7 mouse cellular contexts compared by ENCODE assay signal in genomic region chr15:99317267-99317651, GRCm38 (mm10). TPM values are rescaled to one million over a fixed set of nuclear protein-coding genes. Genes with fewer than 3 reads are reported as not detected.
DNase-seq lines count a peak whose midpoint lies in the region; ATAC-seq and TF ChIP-seq lines count a peak whose summit lies in the region.

No protein-coding gene starts in this region.

- H3K36me3 ChIP-seq in embryonic facial prominence, embryonic 10.5 days (replicated peaks) = peaks cover 100% of the 10 kb centered on the region
- peaks cover 28% of the 10 kb centered on the region; the same call in 1 of the 2 replicates for H3K36me3 ChIP-seq in lung, postnatal 0 days (ENCODE audit: insufficient read depth, low read length)

- no peak for DNase-seq in embryonic facial prominence, embryonic 10.5 days (ENCODE audit: low spot score)
- peak; percentile 61 to 84 for DNase-seq in heart, adult 18-20 months
- peak; percentile 80 for DNase-seq in kidney, adult 11 months
- peak; percentile 76 for DNase-seq in lung, postnatal 0 days (ENCODE audit: low spot score)
- DNase-seq in urinary bladder, adult 18-20 months (ENCODE audit: low spot score in 2 of 2) = no peak
- DNase-seq in right cerebral cortex, postnatal 4 days = no peak
- DNase-seq in ovary, postnatal 14 days (ENCODE audit: low spot score) = no peak

- peak; percentile 79 for ATAC-seq in lung, postnatal 0 days

- no peak overlapping the region for H3K4me3 ChIP-seq in embryonic facial prominence, embryonic 10.5 days
- no peak overlapping the region for H3K4me3 ChIP-seq in lung, postnatal 0 days (ENCODE audit: low read depth, low read length)

- peak; percentile 72 for TF ChIP-seq CTCF in lung, postnatal 0 days (IDR thresholded peaks at IDR 0.05)

- H3K9me3 ChIP-seq in embryonic facial prominence, embryonic 10.5 days = no peaks in the 10 kb centered on the region
- H3K9me3 ChIP-seq in lung, postnatal 0 days (ENCODE audit: low read length) = no peaks in the 10 kb centered on the region

- no peaks in the 10 kb centered on the region for H3K27me3 ChIP-seq in embryonic facial prominence, embryonic 10.5 days (replicated peaks; ENCODE audit: low read depth, poor library complexity, severe bottlenecking)
- H3K27me3 ChIP-seq in lung, postnatal 0 days (replicated peaks; ENCODE audit: insufficient read depth, low read length) = no peaks in the 10 kb centered on the region

- H3K27ac ChIP-seq in embryonic facial prominence, embryonic 10.5 days (replicated peaks) = peak overlapping the region; percentile 85; the same call in 1 of the 2 replicates
- H3K27ac ChIP-seq in lung, postnatal 0 days (ENCODE audit: low read length) = peak overlapping the region; percentile 80

- peak; percentile 80 for TF ChIP-seq EP300 in lung, postnatal 0 days (IDR thresholded peaks at IDR 0.05)

- H3K4me1 ChIP-seq in embryonic facial prominence, embryonic 10.5 days = peaks cover 16% of the 10 kb centered on the region; the same call in 1 of the 2 replicates
- H3K4me1 ChIP-seq in lung, postnatal 0 days (ENCODE audit: insufficient read depth, low read depth, low read length) = 0 out of 2 replicates have a peak, but pooled peaks cover 3% of the 10 kb centered on the region

- no peak overlapping the region for H3K9ac ChIP-seq in lung, postnatal 0 days (replicated peaks; ENCODE audit: low read depth)

- no peak overlapping the region for H3K4me2 ChIP-seq in lung, postnatal 0 days (replicated peaks; ENCODE audit: low read depth, low read length)

- 72% methylated on average over 2 of the region's 2 CpGs for WGBS in embryonic facial prominence, embryonic 10.5 days
- 44% methylated on average over 2 of the region's 2 CpGs for WGBS in lung, postnatal 0 days

RNA-seq across cellular contexts. Expression of gene Fam186b, which starts 21.6 kb away (rescaled TPM):
- 0.30 TPM in 1 of 2 replicates, not detected in the other for polyA plus RNA-seq in embryonic facial prominence, embryonic 10.5 days (2016; fragmentation: Nextera tagmentation; extraction: Ambion mirVana)
- total RNA-seq in heart, adult 18-20 months (2021) = not detected
- 0.07 TPM in 1 of 2 replicates, not detected in the other for polyA plus RNA-seq in lung, postnatal 0 days (2015; fragmentation: Nextera tagmentation; extraction: Ambion mirVana)

RNA-seq across cellular contexts. Expression of gene Prpf40b, which starts 22.4 kb away (rescaled TPM):
- 72.3 and 76.1 TPM in 2 replicates for polyA plus RNA-seq in embryonic facial prominence, embryonic 10.5 days (2016; fragmentation: Nextera tagmentation; extraction: Ambion mirVana)
- total RNA-seq in heart, adult 18-20 months (2021) = 10 to 100 TPM; 18.2 to 19.4 TPM
- 37.1 and 39.9 TPM in 2 replicates for polyA plus RNA-seq in lung, postnatal 0 days (2015; fragmentation: Nextera tagmentation; extraction: Ambion mirVana)

RNA-seq across cellular contexts. Expression of gene Fmnl3, which starts 53.0 kb away (rescaled TPM):
- 24.4 and 25.6 TPM in 2 replicates for polyA plus RNA-seq in embryonic facial prominence, embryonic 10.5 days (2016; fragmentation: Nextera tagmentation; extraction: Ambion mirVana)
- 10 to 100 TPM; 13.4 to 14.8 TPM for total RNA-seq in heart, adult 18-20 months (2021)
- polyA plus RNA-seq in lung, postnatal 0 days (2015; fragmentation: Nextera tagmentation; extraction: Ambion mirVana) = 25.8 and 30.7 TPM in 2 replicates

Comparison
In these comparisons a context has a peak if more than half of its experiments do, and no peak if none do; other contexts are left out.
1. DNase-seq: peak in heart, adult 18-20 months (2 of 2), kidney, adult 11 months (single experiment) and lung, postnatal 0 days (single experiment); none in embryonic facial prominence, embryonic 10.5 days (single experiment), urinary bladder, adult 18-20 months (0 of 2), right cerebral cortex, postnatal 4 days (single experiment) and ovary, postnatal 14 days (single experiment).